In genomic region chr7:77558536-77558935, GRCm38 (mm10) we compare ENCODE assay signal across 7 mouse cellular contexts.
"Had no signal": no experiment of that assay in that cellular context is flagged by ENCODE, and none has a peak within 500 bp of the region (broad histone marks: within the 10 kb centered on the region; RNA-seq: fewer than 3 reads in every experiment).

No protein-coding gene starts in this region.

- DNase-seq: kidney, adult 9 months; kidney, postnatal 36 days; liver, embryonic 13.5 days; liver, postnatal 0 days; right cerebral cortex, adult 18-20 months; thymus, adult 18-20 months; thymus, postnatal 14 days had no signal

- ATAC-seq: liver, postnatal 0 days had no signal
